Mouse (Mus musculus): ENCODE results near the gene Olfr868.

GRCm38 (mm10) chr9:20071291-20071690 lies 27.1 kb upstream of the Olfr868 start:
- TF ChIP-seq CTCF (IDR thresholded peaks at IDR 0.05; ENCODE audit: extremely low read depth, insufficient read depth, low read length) (no peak), POLR2A (IDR thresholded peaks at IDR 0.05; ENCODE audit: extremely low read depth, insufficient read depth, low read length) (no peak)

All from cortical plate, adult 2 months (tissue).